Mouse (Mus musculus) embryonic stem cell, embryonic (primary cell): Measurements from ENCODE around the gene Rab25.

Experiments
- CTCF ChIA-PET, 4 experiments: fragments of 300-600 bp in 2 of 4; fragments of 350-600 bp in 2 of 4; sonication (Branson Sonifier 250); formaldehyde crosslinking; loops; one replicate each; lab custom pipeline; 2022; ENCODE audit warnings: inconsistent platforms in 2 of 4; lab: Charles Lee
- POLR2A ChIA-PET, 4 experiments: fragments of 300-600 bp in 2 of 4; fragments of 350-600 bp in 2 of 4; sonication (Branson Sonifier 250); formaldehyde crosslinking; loops; one replicate each; lab custom pipeline; 2022; ENCODE audit warnings: antibody characterized with exemption in 4 of 4, inconsistent platforms in 1 of 4; lab: Charles Lee

Rab25 gene

DNA sequence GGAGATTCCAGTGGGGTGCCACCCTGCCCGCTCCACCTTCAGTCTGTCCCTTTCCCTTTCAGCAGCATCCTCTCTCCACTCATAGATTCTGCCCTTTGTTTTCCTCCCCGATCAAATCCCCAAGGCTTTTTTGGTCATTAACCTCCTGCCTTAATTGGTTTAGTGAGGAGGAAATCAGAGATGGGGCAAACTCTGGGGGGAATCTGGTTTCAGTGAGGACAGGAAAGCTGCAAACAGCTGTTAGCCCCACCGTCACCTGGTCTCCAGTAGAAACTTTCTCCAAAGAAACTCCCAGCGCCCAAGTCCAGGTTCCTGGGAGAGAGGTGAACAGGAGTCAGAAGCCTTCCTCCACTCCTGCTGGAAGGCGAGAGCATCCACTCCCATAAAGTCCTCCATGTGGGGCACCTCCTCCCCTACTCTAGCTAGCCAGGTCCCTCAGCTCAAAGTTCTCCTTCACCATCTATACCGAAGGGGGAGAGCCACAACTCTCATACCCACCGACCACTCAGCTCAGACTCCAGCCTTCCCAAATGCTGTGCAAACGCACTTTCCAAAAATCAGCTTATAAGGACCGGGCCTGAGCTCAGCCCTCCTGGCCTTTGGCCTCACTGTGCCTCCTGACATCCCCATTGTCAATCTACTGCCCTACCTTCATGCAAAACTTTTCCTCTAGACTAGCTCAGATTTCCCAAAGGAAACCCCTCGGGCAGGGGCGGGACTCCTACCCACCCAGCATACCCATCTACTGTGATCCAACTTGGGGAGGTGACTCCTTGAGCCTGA, 17.8 kb downstream of the Rab25 start:
- ChIA-PET POLR2A (interaction anchor here (0.5 to 69.6 kb wide), 81 partner anchors 8 to 572 kb away, joined by 3 to 2954 read pairs (median 4); partner anchors contain the start of genes Lamtor2 (in 4 of the 4), Pmf1 (in 3 of the 4), Rab25 (in 3 of the 4) and Smg5 (in 3 of the 4)), CTCF (interaction anchor here (0.5 to 3.8 kb wide), 30 partner anchors 8 to 606 kb away, joined by 3 to 18 read pairs (median 4); partner anchors contain the start of genes Lmna (in 2 of the 4) and Pmf1 (in 1 of the 4))

DNA sequence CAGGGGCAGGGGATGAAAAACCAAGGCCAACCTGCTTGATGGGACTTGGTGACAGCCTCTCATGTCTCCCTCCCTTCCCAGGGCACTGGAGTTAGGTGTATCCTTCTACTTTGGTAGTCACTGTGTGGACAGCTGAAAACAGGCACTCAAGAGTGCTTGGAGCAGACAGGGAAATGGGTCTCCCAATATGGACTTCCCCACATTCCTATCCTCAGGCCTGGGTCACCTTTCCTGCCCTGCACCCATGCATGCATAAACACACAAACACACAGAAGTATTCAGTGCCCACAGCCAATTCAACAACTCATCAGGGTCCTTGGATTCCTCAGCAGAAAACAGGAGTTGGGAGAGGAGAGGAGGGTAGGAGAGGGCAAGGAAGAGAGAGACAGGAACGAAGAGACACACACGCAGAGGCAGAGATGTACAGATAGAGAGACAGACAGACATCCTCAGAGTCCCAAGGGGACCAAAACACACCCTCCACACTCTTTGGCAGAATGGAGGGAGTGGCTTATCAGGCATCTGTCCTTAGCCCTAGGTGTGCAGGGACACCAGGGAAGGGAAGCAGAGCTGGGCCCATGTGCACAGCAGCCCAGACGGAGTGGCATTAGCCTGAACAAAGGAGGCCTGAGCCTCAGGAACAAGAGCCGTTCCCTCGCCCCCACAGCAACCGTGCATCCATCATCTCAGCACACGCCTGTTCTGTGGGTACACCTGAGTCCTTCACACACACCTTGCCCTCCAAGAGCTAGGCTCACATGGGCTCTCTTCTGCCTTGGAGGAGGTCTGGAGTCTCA, 18.7 kb downstream of the Rab25 start:
- POLR2A ChIA-PET = interaction anchor here in 3 of 4 experiments (0.7 to 69.6 kb wide), 45 partner anchors 11 to 194 kb away, joined by 3 to 2954 read pairs (median 7); partner anchors contain the start of genes Lamtor2 (in 3 of the 3), Pmf1 (in 3 of the 3), Smg5 (in 3 of the 3) and Tmem79 (in 3 of the 3)
- CTCF ChIA-PET = interaction anchor here (0.5 to 3.8 kb wide), 15 partner anchors 8 to 607 kb away, joined by 3 to 18 read pairs (median 5); partner anchors contain the start of gene Lmna (in 1 of the 4)

DNA sequence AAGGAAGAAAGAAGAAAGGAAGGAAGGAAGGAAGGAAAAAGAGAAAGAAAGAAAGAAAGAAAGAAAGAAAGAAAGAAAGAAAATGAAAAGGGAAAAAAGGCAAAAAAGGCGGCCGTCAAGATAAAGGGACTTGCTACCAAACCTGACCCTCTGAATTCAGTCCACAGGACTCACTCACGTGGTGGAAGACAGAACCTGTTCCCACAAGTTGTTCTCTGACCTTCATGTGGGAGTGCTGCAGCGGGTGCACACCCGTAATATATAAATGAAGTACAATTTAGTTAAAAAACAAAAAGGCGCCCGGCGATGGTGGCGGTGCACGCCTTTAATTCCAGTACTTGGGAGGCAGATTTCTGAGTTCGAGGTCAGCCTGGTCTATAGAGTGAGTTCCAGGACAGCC, 19.5 kb downstream of the Rab25 start:
- ChIA-PET CTCF (interaction anchor here in 1 of 4 experiments (0.6 to 2.0 kb wide), 3 partner anchors 40 to 387 kb away, joined by 3 to 11 read pairs (median 4); no protein-coding TSS in a partner anchor), POLR2A (interaction anchor here in 3 of 4 experiments (0.6 to 69.6 kb wide), 11 partner anchors 12 to 50 kb away, joined by 3 to 2954 read pairs (median 7); partner anchors contain the start of genes Ssr2 (in 2 of the 3), Lamtor2 (in 1 of the 3), Rab25 (in 1 of the 3) and Ubqln4 (in 1 of the 3))

DNA sequence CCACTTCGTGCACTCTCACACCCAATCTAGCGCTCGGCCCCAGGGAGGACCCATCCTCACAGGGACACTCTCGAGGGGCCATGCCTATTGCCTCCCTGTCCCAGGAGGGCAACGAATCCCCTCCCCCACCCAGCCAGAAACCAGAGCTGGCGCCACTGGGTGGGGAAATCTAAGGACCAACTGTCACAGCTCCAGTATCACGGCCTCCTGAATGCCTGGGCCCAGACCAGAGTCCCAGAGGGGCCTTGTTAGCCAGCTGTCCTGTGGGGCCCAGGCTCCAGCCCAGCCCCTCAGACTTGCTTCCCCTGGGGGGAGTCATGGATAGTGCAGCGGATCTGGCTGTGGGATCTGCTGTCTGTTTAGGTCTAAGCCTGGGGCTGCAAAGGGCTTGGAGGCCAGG, 20.5 kb downstream of the Rab25 start:
- ChIA-PET POLR2A (interaction anchor here in 3 of 4 experiments (0.6 to 69.6 kb wide), 11 partner anchors 11 to 238 kb away, joined by 3 to 2954 read pairs (median 4); partner anchors contain the start of genes Lamtor2 (in 1 of the 3), Lmna (in 1 of the 3), Rab25 (in 1 of the 3) and Ssr2 (in 1 of the 3)), CTCF (interaction anchor here (0.5 to 2.0 kb wide), 13 partner anchors 18 to 173 kb away, joined by 3 to 11 read pairs (median 4); partner anchors contain the start of gene Arhgef2 (in 1 of the 4))

GRCm38 (mm10) chr3:88526157-88527131, 21.7 kb downstream of the Rab25 start:
- CTCF ChIA-PET = interaction anchor here (0.6 to 15.7 kb wide), 23 partner anchors 10 to 119 kb away, joined by 3 to 199 read pairs (median 4); partner anchors contain the start of genes Arhgef2 (in 1 of the 4) and Lmna (in 1 of the 4)

DNA sequence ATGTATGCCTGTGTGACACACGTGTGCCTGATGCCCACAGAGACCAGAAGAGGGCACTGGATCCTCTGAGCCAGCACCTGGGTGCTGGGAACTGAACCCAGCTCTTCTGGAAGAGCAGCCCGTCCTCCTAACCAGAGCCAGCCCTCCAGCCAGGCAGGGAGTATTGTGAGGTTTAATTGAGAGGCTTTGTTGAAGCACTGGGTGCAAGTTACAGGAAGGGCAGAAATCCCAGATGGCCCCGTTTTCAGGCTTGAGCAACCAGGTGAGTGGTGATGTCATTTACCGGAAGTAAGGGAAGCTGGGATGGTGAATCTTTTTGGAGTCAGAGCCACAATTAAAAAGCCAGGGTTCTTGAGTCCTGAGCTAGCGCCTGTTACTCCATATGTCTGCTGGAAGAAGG, 23.1 kb downstream of the Rab25 start:
- ChIA-PET CTCF (interaction anchor here (0.6 to 15.7 kb wide), 17 partner anchors 9 to 218 kb away, joined by 3 to 199 read pairs (median 4); partner anchors contain the start of gene Lmna (in 1 of the 4)), POLR2A (interaction anchor here in 3 of 4 experiments (0.5 to 69.6 kb wide), 19 partner anchors 10 to 240 kb away, joined by 3 to 2954 read pairs (median 3); partner anchors contain the start of genes Lamtor2 (in 2 of the 3), Lmna (in 2 of the 3), Glmp (in 1 of the 3) and Pmf1 (in 1 of the 3))

More at GRCm38 (mm10) chr3:88526157-88527131, 21.7 kb downstream of the Rab25 start:
- POLR2A ChIA-PET = interaction anchor here in 3 of 4 experiments (0.6 to 69.6 kb wide), 11 partner anchors 11 to 237 kb away, joined by 3 to 2954 read pairs (median 3); partner anchors contain the start of genes Lamtor2 (in 1 of the 3), Lmna (in 1 of the 3), Rab25 (in 1 of the 3) and Ssr2 (in 1 of the 3)

GRCm38 (mm10) chr3:88523027-88523426, 25.1 kb downstream of the Rab25 start:
- ChIA-PET CTCF (interaction anchor here (0.6 to 15.7 kb wide), 13 partner anchors 10 to 424 kb away, joined by 3 to 199 read pairs (median 4); no protein-coding TSS in a partner anchor), POLR2A (interaction anchor here in 3 of 4 experiments (0.6 to 69.6 kb wide), 14 partner anchors 12 to 113 kb away, joined by 3 to 2954 read pairs (median 7); partner anchors contain the start of genes Pmf1 (in 3 of the 3), Lamtor2 (in 2 of the 3), Lmna (in 2 of the 3) and Ubqln4 (in 2 of the 3))

DNA sequence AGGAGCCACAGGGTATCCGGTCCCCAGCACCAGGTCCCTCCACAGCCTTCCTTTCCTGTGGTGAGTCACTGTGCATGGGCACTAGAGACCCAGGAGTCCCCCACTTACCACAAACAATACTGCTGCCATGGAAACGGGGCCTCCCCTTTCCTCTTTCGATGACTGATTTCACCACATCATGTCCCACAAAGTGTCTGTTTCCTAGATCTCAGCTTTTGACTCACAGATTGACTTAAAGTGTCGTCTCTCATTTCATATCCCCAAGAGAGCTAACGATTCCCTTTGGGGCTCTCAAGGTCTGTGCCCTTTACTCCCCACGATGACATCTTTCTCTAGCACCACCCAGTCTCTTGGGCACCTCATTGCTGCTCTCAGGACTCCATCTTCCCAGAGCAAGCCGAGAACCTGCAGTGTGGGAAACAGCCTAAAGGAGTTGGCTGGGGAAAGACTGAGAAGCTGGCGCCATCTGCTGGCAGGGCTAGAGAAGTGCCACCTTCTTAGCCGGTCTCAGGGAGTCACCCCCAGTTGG, 26.2 kb downstream of the Rab25 start:
- POLR2A ChIA-PET = interaction anchor here (0.5 to 69.6 kb wide), 34 partner anchors 8 to 189 kb away, joined by 3 to 2954 read pairs (median 4); partner anchors contain the start of genes Lmna (in 3 of the 4), Lamtor2 (in 2 of the 4), Pmf1 (in 2 of the 4) and Smg5 (in 2 of the 4)
- CTCF ChIA-PET = interaction anchor here (0.5 to 15.7 kb wide), 36 partner anchors 9 to 633 kb away, joined by 3 to 199 read pairs (median 6); partner anchors contain the start of genes Lamtor2 (in 1 of the 4), Lmna (in 1 of the 4) and Pmf1 (in 1 of the 4)

- POLR2A ChIA-PET = interaction anchor here (0.6 to 69.6 kb wide), 31 partner anchors 8 to 189 kb away, joined by 3 to 2954 read pairs (median 4); partner anchors contain the start of genes Lmna (in 2 of the 4), Pmf1 (in 2 of the 4), Smg5 (in 2 of the 4) and Tmem79 (in 2 of the 4)
- CTCF ChIA-PET = interaction anchor here (0.8 to 15.7 kb wide), 22 partner anchors 8 to 114 kb away, joined by 3 to 199 read pairs (median 9); partner anchors contain the start of genes Lamtor2 (in 1 of the 4) and Lmna (in 1 of the 4)
Observed at GRCm38 (mm10) chr3:88521156-88521555, 26.9 kb downstream of the Rab25 start.

- CTCF ChIA-PET = interaction anchor here (0.6 to 15.7 kb wide), 7 partner anchors 10 to 1428 kb away, joined by 3 to 199 read pairs (median 13); no protein-coding TSS in a partner anchor
- POLR2A ChIA-PET = interaction anchor here in 3 of 4 experiments (0.8 to 69.6 kb wide), 11 partner anchors 7 to 110 kb away, joined by 3 to 2954 read pairs (median 6); partner anchors contain the start of genes Lamtor2 (in 1 of the 3), Lmna (in 1 of the 3), Pmf1 (in 1 of the 3) and Rab25 (in 1 of the 3)
Observed at GRCm38 (mm10) chr3:88520078-88520477, 28.0 kb downstream of the Rab25 start.

- ChIA-PET CTCF (interaction anchor here in 2 of 4 experiments (0.6 to 15.7 kb wide), 7 partner anchors 26 to 209 kb away, joined by 3 to 199 read pairs (median 3); partner anchors contain the start of gene Pmf1 (in 1 of the 2)), POLR2A (interaction anchor here in 3 of 4 experiments (0.6 to 30.0 kb wide), 6 partner anchors 7 to 182 kb away, joined by 3 to 624 read pairs (median 4); partner anchors contain the start of genes Lmna (in 1 of the 3), Smg5 (in 1 of the 3) and Tmem79 (in 1 of the 3))
Observed at GRCm38 (mm10) chr3:88518411-88518810, 29.7 kb downstream of the Rab25 start.

GRCm38 (mm10) chr3:88516407-88516806, 31.7 kb downstream of the Rab25 start:
- CTCF ChIA-PET = interaction anchor here in 3 of 4 experiments (0.9 to 15.7 kb wide), 7 partner anchors 9 to 181 kb away, joined by 3 to 199 read pairs (median 5); partner anchors contain the start of genes Smg5 (in 1 of the 3) and Tmem79 (in 1 of the 3)
- POLR2A ChIA-PET = interaction anchor here (0.6 to 30.0 kb wide), 23 partner anchors 8 to 231 kb away, joined by 3 to 624 read pairs (median 7); partner anchors contain the start of genes Pmf1 (in 2 of the 4), Slc25a44 (in 1 of the 4), Smg5 (in 1 of the 4) and Tmem79 (in 1 of the 4)

GRCm38 (mm10) chr3:88515095-88515386, 33.1 kb downstream of the Rab25 start:
- ChIA-PET CTCF (interaction anchor here (0.6 to 15.7 kb wide), 10 partner anchors 10 to 374 kb away, joined by 3 to 199 read pairs (median 4); no protein-coding TSS in a partner anchor), POLR2A (interaction anchor here in 3 of 4 experiments (0.5 to 30.0 kb wide), 30 partner anchors 9 to 1798 kb away, joined by 3 to 624 read pairs (median 6); partner anchors contain the start of genes Smg5 (in 2 of the 3), Tmem79 (in 2 of the 3), Pmf1 (in 1 of the 3) and Slc25a44 (in 1 of the 3))
